Mouse (Mus musculus) neutrophil, adult 5-6 weeks (primary cell): Measurements from ENCODE around the gene Zfp568. TPM values are rescaled to one million over a fixed set of nuclear protein-coding genes. Genes with fewer than 3 reads are reported as not detected.

Experiments
- ATAC-seq: fragments of 151-379, 151-347 bp; 2 replicates; pipeline ENCODE4 v1.8.0; 2017; ENCODE audit warnings: mild to moderate bottlenecking, moderate TSS enrichment; ENCODE audit not compliant: insufficient number of reproducible peaks, poor library complexity, low FRiP score, severe bottlenecking; ENCODE audit errors: extremely low read depth
- total RNA-seq: library from RNA; stranded (forward); fragments of 200-1000 nt; gene quantifications from 2 replicates; pipeline ENCODE4 v1.2.3, GENCODE M21; 2017

Zfp568 gene
- total RNA-seq = 10.7 and 18.5 TPM in 2 replicates

- ATAC-seq = peak; percentile 92
Observed at GRCm38 (mm10) chr7:29983690-29984380, at the start of gene Zfp568. Zfp568 (plus strand) TSS chr7:29983955.

- ATAC-seq = 0 out of 2 replicates have a peak, but pooled peaks have one; percentile 23
Observed at GRCm38 (mm10) chr7:29938856-29939255, 44.9 kb upstream of the Zfp568 start.

DNA sequence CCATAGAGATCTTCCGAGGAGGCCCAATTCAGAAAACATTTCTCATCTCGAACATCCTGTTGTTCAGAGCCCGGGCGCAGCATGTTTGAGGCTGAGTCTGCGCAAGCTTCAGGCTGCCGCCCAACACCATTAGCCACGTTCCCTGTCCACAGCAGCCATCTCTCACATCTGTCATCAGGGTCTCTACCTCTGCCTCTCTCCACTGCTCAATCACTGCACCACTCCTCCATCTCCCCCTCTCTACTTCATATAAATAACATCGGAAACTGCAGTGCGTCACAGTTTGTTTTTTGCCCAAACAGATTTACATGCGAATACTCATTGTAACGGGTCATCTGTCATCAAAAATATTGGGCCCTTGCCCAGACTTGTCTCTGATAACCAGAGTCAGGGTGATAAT lies 42.7 kb upstream of the Zfp568 start:
- ATAC-seq = no peak

- ATAC-seq = no peak
Observed at GRCm38 (mm10) chr7:29942740-29943139, 41.0 kb upstream of the Zfp568 start.

- no peak for ATAC-seq
Observed at GRCm38 (mm10) chr7:29943720-29944119, 40.0 kb upstream of the Zfp568 start.

DNA sequence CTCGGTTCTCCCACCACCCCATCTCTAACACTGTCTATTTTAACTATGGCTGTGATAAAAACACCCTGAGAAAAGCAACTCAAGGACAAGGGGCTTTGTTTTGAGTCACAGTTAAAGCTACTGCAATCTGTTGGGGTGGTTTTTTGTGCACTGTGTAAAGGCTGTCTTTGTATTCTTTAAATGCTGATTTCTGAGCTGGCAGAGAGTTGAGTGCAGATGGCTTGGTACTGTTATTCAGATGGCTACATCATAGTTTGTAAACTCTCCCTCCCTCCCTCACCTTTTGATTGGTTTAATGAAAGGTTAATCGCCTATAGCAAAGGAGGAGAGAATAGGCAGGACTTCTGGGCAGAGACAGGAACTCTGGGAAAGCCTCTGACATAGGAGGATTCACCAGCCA lies 39.6 kb upstream of the Zfp568 start:
- ATAC-seq = no peak

DNA sequence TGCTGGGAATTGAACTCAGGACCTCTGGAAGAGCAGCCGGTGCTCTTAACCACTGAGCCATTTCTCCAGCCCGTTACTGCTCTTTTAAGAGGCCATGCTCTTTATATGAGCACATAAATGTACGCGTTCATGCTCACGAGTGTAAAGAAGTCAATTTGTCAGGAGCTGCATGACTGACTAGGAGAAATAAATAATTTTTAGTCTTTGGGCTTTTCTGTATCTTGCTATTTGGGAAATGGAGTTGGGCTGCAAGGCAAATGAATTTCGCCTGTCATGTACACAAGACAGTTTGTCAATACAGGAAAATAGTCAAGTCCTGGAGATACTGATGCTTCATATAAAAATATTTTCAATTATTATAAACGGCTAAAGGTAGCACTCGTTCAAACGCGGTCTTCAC lies 30.7 kb upstream of the Zfp568 start:
- ATAC-seq = no peak

- ATAC-seq = peak; percentile 69
Observed at GRCm38 (mm10) chr7:29953513-29954401, 30.0 kb upstream of the Zfp568 start, which contains the start of gene Zfp74. Zfp74 (minus strand) TSS chr7:29954089.

DNA sequence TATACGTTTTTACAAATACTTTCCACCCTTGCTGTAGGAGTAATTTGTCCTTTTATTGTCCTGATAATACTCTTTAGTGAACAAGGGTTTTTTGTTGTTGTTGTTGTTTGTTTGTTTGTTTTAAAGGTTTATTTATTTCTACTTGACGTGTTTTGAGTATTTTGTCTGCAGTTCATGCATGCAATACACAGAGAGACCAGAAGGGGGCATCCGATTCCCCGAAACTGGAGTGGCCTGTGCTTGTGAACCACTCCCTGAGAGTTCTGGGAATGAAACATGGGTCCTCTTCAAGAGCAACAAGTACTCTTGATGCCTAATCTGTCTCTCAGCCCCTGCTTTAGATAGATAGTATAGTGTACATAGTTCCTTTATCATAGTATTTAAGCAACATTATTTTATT lies 29.0 kb upstream of the Zfp568 start:
- ATAC-seq = no peak

DNA sequence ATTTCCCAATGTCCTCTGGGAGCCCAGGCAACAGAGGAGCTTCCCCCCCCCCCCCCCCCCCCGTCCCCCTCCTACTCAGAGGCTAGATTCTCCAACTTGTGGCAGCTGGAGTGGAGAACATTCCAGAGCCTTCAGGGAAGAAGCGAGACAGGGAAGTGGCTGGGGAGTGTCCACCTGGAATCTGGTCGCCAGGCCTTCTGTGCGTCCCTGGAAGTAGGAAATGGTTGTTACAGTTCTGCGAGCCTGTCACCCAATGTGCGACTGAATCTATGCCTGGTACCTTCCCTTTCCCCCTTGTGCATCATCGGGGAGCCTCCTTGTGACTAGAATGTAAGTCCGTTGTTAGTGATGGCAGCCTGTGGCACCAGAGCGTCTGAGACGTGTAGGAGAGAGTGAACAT lies 27.5 kb upstream of the Zfp568 start:
- no peak for ATAC-seq

- ATAC-seq = no peak
Observed at GRCm38 (mm10) chr7:29958125-29958724, 25.5 kb upstream of the Zfp568 start.

GRCm38 (mm10) chr7:29959004-29959403 lies 24.8 kb upstream of the Zfp568 start:
- no peak for ATAC-seq

DNA sequence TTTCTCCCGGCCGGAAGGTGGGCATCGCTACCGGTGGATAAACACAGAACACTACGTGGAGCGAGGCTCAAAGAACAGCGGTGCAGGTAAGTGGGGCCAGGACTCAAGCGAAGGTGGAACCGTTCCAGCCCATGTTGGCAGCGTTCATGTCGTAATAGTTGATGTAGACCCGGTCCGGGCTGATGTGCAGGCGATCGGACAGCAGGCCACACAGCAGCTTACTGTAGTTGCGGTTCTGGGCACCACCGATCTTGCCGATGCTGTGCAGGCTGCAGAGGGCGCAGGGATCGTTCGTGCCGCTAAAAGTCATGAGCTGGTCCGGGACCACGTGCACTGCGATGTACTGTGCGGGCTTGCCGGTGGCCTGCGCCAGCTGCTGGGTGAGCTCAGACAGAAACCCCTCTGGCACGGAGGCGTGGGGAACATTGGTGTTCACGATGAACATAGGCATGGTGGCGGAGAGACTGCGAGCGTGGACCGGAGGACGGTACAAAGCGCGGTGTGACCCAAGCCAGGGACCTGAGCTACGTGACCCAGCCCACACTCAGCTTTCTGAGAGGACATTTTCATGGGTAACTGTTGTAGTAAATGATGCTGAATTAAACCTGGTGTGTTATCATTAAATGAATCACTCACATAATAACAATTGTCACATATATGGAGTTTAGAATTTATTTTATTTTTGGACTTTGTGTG lies 18.5 kb upstream of the Zfp568 start:
- ATAC-seq = peak; percentile 51; the same call in 1 of the 2 replicates

GRCm38 (mm10) chr7:29970686-29971085 lies 13.1 kb upstream of the Zfp568 start:
- no peak for ATAC-seq

DNA sequence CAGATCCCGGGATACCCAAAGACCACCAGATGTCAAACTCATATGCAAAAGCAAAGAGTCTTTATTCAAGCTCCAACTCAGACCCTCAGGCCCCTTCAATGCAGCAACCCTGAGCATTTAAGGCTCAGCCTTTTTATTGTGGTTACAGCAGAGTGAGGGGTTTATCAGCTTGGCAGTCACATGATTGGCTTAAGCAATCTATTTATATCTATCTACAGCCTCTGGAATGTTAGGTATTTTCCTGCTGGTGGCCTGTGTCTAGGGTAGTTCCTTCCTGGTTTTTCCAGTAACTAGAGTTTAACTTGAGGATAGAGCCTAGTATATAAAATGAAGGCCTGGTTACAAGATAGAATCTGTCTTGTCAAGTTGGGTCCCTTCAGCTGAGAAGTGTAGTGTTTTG lies 3.0 kb upstream of the Zfp568 start:
- ATAC-seq = no peak

DNA sequence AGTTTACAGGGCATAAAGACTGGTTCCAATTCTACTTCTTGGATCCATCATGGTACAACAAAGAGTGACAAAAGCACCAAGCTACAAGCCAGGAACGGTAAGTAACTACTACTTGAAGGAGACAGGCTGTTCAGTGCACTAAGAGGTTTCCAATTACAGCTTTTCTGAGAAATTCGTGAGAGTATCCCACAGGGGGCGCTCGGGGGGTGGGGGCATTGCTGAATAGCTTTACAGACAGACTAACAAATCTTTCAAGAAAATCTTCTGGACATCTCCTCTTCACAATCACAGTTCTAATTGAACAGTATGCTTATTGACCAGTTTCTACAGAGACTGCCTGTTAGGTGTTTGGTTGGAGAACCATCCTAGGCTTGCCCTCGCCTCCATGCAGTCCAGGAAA lies 2.3 kb upstream of the Zfp568 start:
- no peak for ATAC-seq

DNA sequence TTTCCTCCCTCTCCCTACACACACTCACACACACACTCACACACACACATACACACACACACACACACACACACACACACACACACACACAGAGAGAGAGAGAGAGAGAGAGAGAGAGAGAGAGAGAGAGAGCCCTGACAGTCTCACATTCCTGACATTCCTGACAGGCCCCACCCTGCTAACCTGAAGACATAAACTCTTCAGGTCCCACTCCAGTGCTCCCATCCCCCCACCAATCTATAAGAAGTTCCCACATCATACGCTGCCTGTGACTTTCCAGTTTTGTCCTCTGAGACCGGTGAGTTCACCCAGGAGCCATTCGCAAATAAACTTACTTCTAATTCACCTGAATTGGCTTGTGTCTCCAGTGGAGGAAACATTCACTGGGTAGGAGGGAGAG lies 1.9 kb upstream of the Zfp568 start:
- no peak for ATAC-seq

GRCm38 (mm10) chr7:29982341-29982740 lies 1.4 kb upstream of the Zfp568 start:
- no peak for ATAC-seq

GRCm38 (mm10) chr7:29982931-29983330 lies 824 bp upstream of the Zfp568 start:
- no peak for ATAC-seq
